Mouse (Mus musculus) neutrophil, adult 5-6 weeks (primary cell): ENCODE measurements around the gene Vps8. TPM values are rescaled to one million over a fixed set of nuclear protein-coding genes. Genes with fewer than 3 reads are reported as not detected.
A peak's percentile ranks its signal among the peaks of the same experiment; 100 is the strongest.

Source experiments
- ATAC-seq: fragments of 151-379, 151-347 bp; 2 replicates; pipeline ENCODE4 v1.8.0; 2017; ENCODE audit warnings: mild to moderate bottlenecking, moderate TSS enrichment; ENCODE audit not compliant: insufficient number of reproducible peaks, poor library complexity, low FRiP score, severe bottlenecking; ENCODE audit errors: extremely low read depth
- total RNA-seq: library from RNA; stranded (forward); fragments of 200-1000 nt; gene quantifications from 2 replicates; pipeline ENCODE4 v1.2.3, GENCODE M21; 2017

The Vps8 gene
- total RNA-seq, result 25.9 and 38.5 TPM in 2 replicates

DNA sequence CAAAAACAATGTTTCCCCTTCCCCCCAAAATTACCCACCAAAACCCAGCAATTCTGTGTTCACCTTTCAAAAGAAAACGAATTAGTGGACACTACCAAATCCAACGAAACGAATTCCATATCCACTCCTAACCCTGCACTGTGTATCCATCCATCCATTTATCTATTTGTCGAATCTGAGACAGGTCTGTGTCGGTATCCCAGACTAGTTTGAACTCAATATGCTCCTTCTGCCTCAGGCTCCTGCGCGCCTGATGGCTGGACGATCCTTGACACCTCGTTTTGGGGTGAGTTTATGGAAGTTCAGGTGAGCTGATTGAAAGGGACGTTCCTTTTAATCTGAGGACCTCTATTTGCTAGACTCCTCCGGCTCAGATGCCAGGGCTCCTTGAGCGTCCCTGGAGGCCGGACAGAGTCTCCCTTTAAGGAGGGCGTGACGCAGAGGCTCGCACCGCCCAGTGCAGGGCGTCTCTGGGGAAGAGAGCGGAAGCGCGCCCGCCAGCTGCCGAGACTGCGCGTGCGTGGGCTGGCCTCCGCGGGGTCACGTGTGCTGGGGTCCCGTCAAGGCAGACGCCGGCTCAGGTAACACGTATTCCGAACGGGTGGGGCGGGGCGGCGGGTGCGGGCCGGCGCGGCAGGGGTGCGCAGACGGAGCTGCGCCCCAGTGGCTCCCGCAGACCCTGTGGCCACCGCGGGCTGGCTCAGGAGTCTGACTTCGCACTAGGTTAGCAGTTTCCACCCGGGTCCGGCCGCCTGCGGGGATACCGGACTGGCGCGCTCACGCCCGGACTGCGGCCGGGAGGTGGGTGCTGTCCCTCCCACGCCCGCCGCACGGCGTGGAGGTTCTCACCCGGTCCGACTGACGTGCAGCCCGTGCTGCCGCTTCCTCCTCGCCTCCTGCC, at the start of gene Vps8:
TSS of gene Vps8 (plus strand) at position 474 of the 901 bp plus-strand sequence.
- peak; percentile 88 for ATAC-seq

DNA sequence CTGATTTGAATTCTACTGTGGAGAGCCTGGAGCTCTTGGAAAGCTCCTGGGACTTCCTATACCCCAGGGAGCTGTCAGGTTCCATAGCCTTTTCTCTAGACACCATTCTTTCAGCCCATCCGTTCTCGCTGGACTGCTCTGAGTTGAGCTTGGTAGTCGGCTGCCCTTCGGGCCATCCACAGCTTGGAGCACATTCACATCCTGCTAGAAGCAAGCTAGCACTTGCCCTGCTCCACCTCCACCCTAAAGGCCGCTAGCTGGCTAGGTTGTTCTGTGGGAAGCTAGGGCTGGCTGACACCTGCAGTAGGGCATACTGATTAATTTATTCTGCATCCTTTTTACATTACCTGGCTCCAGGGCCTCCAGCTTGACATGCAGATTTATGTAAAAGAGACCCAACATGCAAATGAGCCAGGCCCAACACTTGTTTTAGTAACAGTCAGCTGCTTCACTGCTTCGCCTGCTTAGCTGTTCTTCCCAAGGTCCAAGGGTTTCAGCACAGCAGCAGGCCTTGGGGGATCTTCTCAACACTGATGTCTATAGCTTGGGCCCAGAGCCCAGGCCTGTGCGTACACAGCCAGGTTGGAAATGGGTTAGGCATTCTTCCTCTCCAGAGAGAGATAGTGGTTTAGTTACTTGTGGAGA, 49.5 kb upstream of the Vps8 start:
- ATAC-seq, result no peak

GRCm38 (mm10) chr16:21374067-21374466, 48.9 kb upstream of the Vps8 start:
- no peak for ATAC-seq

DNA sequence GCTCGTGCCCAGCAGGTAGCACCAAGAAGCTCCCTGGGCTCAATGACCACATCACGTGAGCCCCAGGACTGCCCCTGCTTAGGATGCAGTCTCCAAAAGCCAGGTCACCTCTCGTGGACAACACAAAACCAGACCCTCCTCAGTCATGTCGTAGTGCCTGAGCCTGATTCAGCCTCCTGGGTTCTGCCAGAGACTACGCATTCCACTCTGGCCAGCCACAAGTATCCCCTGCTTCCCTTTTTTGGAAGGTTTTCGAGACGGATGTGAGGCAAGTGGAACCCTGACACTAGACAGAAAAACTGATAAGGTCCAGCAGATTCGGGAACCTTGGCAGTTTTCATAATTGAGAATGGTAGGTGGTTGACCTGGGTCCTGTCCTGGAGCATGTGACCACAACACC, 47.8 kb upstream of the Vps8 start:
- ATAC-seq, result no peak

DNA sequence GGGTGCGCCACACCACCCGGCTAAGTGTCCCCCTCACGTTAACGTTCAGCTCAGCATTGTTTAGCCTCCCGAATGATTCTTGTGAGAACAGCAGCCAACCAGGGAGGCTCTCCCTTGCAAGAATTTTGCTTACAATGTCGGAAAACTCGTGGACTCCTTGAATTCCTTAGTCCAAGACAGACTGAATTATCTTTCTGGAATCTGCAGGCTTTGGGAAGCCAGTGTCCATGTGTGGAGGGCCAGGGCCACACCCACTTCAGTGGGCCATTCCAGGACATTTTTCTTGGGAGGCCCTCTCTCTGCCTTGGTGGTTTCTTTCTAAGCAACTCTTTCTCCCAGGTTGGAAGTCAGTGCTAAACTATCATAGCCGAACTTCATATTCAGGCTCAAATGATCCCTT, 46.6 kb upstream of the Vps8 start:
- no peak for ATAC-seq

GRCm38 (mm10) chr16:21376949-21377604, 45.8 kb upstream of the Vps8 start:
- ATAC-seq, result no peak

GRCm38 (mm10) chr16:21377605-21377968, 45.3 kb upstream of the Vps8 start:
- ATAC-seq, result no peak

GRCm38 (mm10) chr16:21381469-21381868, 41.4 kb upstream of the Vps8 start:
- no peak for ATAC-seq

DNA sequence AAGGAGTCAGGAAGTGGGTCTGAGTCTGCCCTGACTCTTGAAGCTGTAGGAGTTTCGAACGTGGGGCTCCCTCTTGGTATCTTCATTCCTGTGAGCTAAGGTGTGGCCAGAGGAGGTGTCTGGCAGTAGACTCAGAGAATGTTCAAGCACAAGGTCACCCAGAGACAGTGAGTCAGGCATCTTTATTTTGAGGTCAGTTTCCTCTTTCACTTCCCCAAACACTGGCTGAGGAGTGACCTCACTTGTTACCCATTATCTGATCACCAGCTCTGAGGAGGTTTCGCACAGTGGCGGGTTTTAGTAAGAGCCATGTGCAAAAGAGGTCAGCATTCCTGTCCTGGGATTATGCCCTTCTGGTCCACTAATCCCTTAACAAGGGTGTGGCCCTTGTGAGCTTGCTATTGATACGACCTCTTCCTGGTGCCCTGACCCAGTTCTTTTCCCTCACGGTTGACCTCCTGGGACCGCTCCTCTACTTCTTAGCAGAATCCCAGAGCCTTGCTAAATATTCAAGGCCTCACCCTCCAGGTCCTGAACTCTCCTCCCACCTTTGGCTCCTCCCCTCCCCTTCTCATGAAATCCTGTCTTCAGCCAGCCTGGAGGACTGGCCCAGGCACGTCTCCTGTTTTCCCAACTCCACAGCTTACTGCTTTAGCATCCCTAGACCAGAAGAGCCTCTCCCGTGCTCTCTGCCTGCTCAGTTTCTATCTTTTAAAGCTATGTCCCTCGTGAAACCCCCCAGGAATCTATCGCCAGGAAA, 40.6 kb upstream of the Vps8 start:
- ATAC-seq, result peak; percentile 73

GRCm38 (mm10) chr16:21385926-21386881, 36.7 kb upstream of the Vps8 start:
- ATAC-seq, result no peak

GRCm38 (mm10) chr16:21389316-21389715, 33.6 kb upstream of the Vps8 start:
- ATAC-seq, result no peak

DNA sequence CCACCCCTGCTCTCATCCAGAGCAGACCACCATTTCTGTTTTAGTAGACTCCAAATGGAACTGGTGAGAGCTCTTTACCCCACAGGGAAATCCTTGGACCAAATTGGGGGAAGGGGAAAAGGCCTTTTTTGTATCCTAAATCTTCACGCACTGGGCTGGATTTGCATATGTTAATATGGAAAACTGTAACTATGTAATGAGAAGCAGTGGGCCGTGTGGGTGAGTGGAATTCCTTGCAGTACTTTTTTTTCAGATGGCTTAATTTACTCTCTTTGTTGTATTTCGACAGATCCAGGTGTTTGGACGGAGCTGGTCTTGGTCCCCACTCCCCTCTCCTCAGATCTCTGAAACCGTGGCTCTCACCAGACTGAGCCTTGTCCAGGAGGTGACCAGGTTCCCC, 32.2 kb upstream of the Vps8 start:
- ATAC-seq, result no peak

DNA sequence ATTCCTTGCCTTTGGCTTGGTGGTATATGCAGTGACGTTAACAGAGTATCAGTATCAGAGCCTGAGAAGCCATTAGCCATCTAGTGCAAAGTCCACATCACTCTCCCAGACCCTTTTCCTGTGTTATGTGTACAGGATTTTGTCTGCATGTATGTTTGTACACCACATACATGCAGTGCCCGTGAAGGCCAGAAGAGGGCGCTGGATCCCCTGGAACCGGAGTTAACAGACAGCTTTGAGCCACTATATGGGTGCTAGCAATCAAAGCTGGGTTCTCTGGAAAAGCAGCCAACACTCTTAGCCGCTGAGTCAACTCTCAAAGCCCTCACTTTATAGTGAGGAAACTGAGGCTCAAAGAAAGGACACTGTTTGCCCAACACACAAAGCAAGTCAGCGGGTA, 30.8 kb upstream of the Vps8 start:
- no peak for ATAC-seq

GRCm38 (mm10) chr16:21392517-21393112, 30.3 kb upstream of the Vps8 start:
- ATAC-seq, result no peak

DNA sequence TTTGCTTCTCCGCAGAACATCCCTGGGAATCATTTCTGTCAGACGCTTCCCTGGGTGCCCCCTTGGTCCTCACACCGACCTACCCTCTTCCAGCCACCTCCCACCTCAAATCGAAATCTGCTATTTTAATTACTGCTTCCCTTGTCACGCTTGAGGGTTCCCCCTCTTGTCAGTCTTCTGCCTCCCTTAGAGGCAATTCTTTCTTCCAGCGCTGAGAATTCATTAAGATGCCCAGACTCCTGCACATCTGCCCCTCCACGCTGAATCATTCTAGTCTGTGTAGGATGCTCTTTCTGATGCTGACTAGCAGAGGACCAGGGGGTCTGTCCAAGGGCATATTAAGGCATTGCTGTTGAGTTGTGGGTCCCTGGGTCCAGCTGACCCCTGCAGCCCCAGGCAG, 27.4 kb upstream of the Vps8 start:
- ATAC-seq, result no peak

DNA sequence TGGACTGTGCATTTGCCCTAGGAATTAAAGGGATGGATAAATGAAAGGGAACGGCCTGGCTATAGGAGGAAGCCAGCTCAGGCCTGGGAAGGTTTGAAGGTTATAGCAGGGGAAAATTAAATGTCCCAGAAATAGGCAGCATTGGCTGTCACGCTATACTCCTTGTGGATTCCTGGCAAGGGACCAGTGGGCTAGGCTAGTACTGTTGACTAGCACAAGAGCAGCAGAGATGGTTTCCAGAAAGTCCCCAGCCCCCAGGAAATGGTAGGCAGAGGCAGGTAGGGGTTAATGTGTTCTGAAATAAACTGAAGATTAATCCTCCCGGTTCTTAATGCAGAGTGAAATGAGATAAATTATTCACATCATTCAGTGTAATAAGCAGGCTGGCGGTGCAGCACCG, 25.2 kb upstream of the Vps8 start:
- no peak for ATAC-seq

DNA sequence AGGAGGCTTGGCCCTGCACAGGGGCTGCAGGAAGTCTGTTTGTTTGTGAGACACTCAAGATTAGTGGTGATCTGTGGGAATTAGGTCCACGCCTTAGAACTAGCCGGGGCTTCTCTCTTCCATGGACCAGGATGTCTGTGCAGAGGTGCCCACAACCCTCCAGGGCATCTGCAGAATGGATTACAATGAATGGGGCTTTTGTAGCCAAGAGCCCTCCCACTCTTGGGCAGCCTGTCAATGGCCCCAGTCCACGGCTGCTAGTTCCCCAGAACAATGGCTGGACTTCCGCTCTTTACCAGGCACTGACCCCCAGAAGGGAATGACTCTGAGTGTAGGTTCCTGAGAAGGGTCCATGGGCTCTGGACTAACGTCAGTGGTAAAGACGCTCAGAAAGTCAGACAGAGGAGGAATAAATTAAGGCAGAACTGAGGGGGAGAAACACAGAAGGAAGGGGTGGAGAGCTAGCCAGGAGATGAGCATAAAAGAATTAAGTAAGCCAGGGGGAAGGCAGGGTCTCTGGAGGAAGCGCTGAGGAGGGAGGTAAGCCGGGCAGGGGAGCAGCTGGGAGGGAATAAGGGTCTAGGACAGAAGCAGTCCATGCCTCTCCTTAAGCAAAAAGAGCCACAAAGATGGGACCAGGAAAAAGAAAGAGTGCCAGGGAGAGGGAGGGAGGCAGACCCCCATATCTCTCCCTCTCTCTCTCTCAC, 24.4 kb upstream of the Vps8 start:
- no peak for ATAC-seq
